Mouse (Mus musculus) lung, postnatal 0 days (tissue): ENCODE results near the gene Bves. TPM values are rescaled to one million over a fixed set of nuclear protein-coding genes. Genes with fewer than 3 reads are reported as not detected.
A peak's percentile ranks its signal among the peaks of the same experiment; 100 is the strongest.
"Not testable (repeated sequence)": the region's sequence is repeated elsewhere in the genome, so short reads cannot be mapped to it uniquely, and the experiment has no call there.

ENCODE experiments used
- ATAC-seq: fragments of 200-750 bp; cut with Nextera tagmentation; 2 replicates; pipeline ENCODE4 v1.8.0; 2017; ENCODE audit warnings: moderate library complexity
- DNase-seq: peaks from one replicate; pipeline ENCODE4 v3.0.0-alpha.2; 2016; ENCODE audit warnings: low spot score
- H3K27ac ChIP-seq: fragments of 300-500 bp; sonication (generic); 2 replicates; pipeline ENCODE4 v1.5.1; 2014; ENCODE audit warnings: antibody characterized with exemption, mild to moderate bottlenecking, low read length, mixed read lengths
- H3K27me3 ChIP-seq: fragments of 300-500 bp; sonication (generic); replicated peaks from 2 replicates; pipeline ENCODE4 v1.6.1; 2014; ENCODE audit warnings: low read length, mixed read lengths; ENCODE audit not compliant: insufficient read depth
- H3K36me3 ChIP-seq: fragments of 300-500 bp; sonication (generic); 2 replicates; pipeline ENCODE4 v1.6.1; 2014; ENCODE audit warnings: low read length, mixed read lengths; ENCODE audit not compliant: insufficient read depth
- H3K4me1 ChIP-seq: fragments of 300-500 bp; sonication (generic); 2 replicates; pipeline ENCODE4 v1.6.1; 2014; ENCODE audit warnings: antibody characterized with exemption, low read depth, low read length, mixed read lengths; ENCODE audit not compliant: insufficient read depth
- H3K4me2 ChIP-seq: fragments of 300-500 bp; sonication (generic); replicated peaks from 2 replicates; pipeline ENCODE4 v1.6.1; 2014; ENCODE audit warnings: low read depth, mild to moderate bottlenecking, low read length, moderate library complexity, mixed read lengths
- H3K4me3 ChIP-seq: fragments of 300-500 bp; sonication (generic); 2 replicates; pipeline ENCODE4 v1.5.1; 2014; ENCODE audit warnings: low read depth, low read length
- H3K9ac ChIP-seq: fragments of 300-500 bp; sonication (generic); replicated peaks from 2 replicates; pipeline ENCODE4 v1.6.1; 2014; ENCODE audit warnings: low read depth, mild to moderate bottlenecking
- H3K9me3 ChIP-seq: fragments of 300-500 bp; sonication (generic); 2 replicates; pipeline ENCODE4 v1.6.1; 2016; ENCODE audit warnings: low read length, mixed read lengths
- CTCF ChIP-seq: IDR thresholded peaks from 2 replicates; pipeline ENCODE4 v1.5.1; 2016; ENCODE audit warnings: antibody characterized with exemption, mild to moderate bottlenecking
- EP300 ChIP-seq: IDR thresholded peaks from 2 replicates; pipeline ENCODE4 v1.6.1; 2016; ENCODE audit warnings: antibody characterized with exemption, mild to moderate bottlenecking, control low read depth
- WGBS: fragments of 180-500 bp; shearing (Covaris S2); extraction: QIAGEN DNeasy Blood & Tissue Kit; methylation state at CpG from one replicate; pipeline ENCODE4 v1.1.7; 2014; 5-methylcytosine and 5-hydroxymethylcytosine counted together
- polyA plus RNA-seq: library from polyadenylated mRNA; unstranded; fragments of >200 nt; fragmentation: Nextera tagmentation; extraction: Ambion mirVana; gene quantifications from 2 replicates; pipeline ENCODE4 v1.2.1, GENCODE M21; 2015

Gene Bves
- 0.47 and 0.67 TPM in 2 replicates for polyA plus RNA-seq

GRCm38 (mm10) chr10:45335434-45336422, at the start of gene Bves:
Gene Bves, plus strand, starts transcription at chr10:45335772.
- 2% methylated on average over 70 of the region's 116 CpGs for WGBS

GRCm38 (mm10) chr10:45288351-45288750, 47.2 kb upstream of the Bves start:
- H3K36me3 ChIP-seq, result no peaks in the 10 kb centered on the region
- H3K27me3 ChIP-seq, result peaks cover 7% of the 10 kb centered on the region; the same call in 1 of the 2 replicates
- TF ChIP-seq CTCF (no peak), EP300 (no peak)
- no peak overlapping the region for H3K9ac ChIP-seq
- no peaks in the 10 kb centered on the region for H3K4me1 ChIP-seq
- 46% methylated on average over 7 of the region's 7 CpGs for WGBS
- H3K4me2 ChIP-seq, result no peak overlapping the region
- DNase-seq (no peak), ATAC-seq (no peak)
- no peaks in the 10 kb centered on the region for H3K9me3 ChIP-seq
- no peak overlapping the region for H3K4me3 ChIP-seq
- no peak overlapping the region for H3K27ac ChIP-seq

More at GRCm38 (mm10) chr10:45335434-45336422, at the start of gene Bves:
- peak within 1 kb of the TSS; percentile 93 for H3K4me2 ChIP-seq
- peaks cover 24% of the 10 kb centered on the region for H3K27me3 ChIP-seq
- DNase-seq, result peak; percentile 8
- H3K4me3 ChIP-seq, result peak within 1 kb of the TSS; percentile 58
- H3K4me1 ChIP-seq, result no peaks in the 10 kb centered on the region
- H3K36me3 ChIP-seq, result no peaks in the 10 kb centered on the region
- H3K9me3 ChIP-seq, result no peaks in the 10 kb centered on the region
- TF ChIP-seq CTCF (no peak), EP300 (no peak)
- H3K27ac ChIP-seq, result no peak within 1 kb of the TSS
- no peak within 1 kb of the TSS for H3K9ac ChIP-seq
- peak; percentile 40; the same call in 1 of the 2 replicates for ATAC-seq

DNA sequence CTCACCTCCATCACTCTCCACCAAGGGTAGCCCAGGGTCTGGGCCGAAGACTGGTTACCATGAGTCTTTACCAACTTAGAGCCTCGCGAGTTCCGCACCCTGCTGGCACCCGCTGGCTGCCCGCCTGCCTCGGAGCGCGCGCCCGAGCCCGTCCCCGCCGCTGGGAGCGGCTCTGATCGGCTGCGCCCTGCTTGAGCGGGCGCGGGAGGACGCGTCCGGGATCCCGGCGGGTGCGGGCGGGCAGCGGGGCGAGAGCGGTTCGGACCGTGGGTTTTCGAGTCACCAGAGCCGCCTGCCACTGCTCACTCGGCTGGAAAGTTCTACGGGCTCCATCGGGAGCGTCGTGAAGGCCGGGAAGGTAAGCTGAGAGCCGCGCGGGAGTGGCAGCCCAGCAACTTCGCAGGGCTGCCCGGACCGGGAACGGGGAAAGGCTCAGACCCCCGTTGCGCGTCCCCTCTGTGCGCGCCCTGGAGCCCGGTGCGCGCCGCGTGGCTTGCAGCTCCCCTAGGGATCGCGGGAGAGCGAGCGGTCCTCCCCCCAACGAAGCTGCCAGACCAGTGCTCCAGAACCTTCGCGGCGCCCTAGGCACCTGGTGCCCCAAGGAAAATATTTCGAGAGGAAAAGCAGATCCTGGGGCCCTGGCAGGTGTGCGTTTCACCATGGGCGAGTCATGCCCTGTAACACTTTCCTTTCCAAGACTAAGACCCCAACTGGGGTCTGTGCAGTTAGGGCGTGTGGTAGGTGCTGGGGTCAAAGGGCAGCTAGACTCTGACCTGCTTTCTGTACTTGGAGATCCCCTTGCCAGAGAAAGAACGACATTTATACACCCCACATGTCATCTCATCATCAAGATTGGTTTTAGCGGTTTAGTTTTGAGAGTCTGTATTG, 46.1 kb upstream of the Bves start:
- peak overlapping the region; percentile 46 for H3K4me3 ChIP-seq
- H3K27me3 ChIP-seq, result peaks cover 7% of the 10 kb centered on the region; the same call in 1 of the 2 replicates
- no peaks in the 10 kb centered on the region for H3K36me3 ChIP-seq
- TF ChIP-seq CTCF (no peak), EP300 (no peak)
- DNase-seq, result peak; percentile 14
- no peaks in the 10 kb centered on the region for H3K4me1 ChIP-seq
- H3K4me2 ChIP-seq, result peak overlapping the region; percentile 81
- no peaks in the 10 kb centered on the region for H3K9me3 ChIP-seq
- 1% methylated on average over 71 of the region's 71 CpGs for WGBS
- H3K9ac ChIP-seq, result no peak overlapping the region
- H3K27ac ChIP-seq, result no peak overlapping the region
- peak; percentile 55 for ATAC-seq

DNA sequence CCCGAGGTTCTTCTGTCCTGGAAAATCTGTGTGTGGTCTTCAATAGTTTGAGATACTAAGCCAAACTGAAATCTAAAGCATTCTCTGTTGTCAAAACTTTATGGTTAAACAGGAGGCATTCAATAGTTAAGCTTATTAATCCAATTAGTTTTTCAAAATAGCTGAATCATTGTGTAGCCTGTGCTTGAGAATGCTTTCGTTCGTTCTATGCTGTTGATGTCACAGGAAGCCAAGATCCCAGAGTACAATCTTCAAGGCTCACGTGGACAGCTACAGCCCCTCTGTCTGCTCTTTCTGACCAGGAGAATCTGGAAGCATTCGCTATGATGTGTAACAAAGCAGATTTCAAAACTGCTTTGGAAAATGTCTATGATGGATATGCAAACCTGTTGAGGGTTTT, 45.0 kb upstream of the Bves start:
- Histone ChIP-seq H3K4me2 (no peak overlapping the region), H3K4me1 (no peaks in the 10 kb centered on the region), H3K4me3 (no peak overlapping the region), H3K27me3 (peaks cover 7% of the 10 kb centered on the region; the same call in 1 of the 2 replicates), H3K9ac (no peak overlapping the region), H3K36me3 (no peaks in the 10 kb centered on the region), H3K9me3 (no peaks in the 10 kb centered on the region), H3K27ac (no peak overlapping the region)
- DNase-seq (no peak), ATAC-seq (no peak)
- WGBS, result 59% methylated on average over 5 of the region's 5 CpGs
- no peak for TF ChIP-seq CTCF
- no peak for TF ChIP-seq EP300

GRCm38 (mm10) chr10:45292159-45292558, 43.4 kb upstream of the Bves start:
- not testable (repeated sequence) for H3K4me1 ChIP-seq, H3K27me3 ChIP-seq, H3K9me3 ChIP-seq, H3K9ac ChIP-seq, H3K4me3 ChIP-seq, H3K4me2 ChIP-seq, H3K36me3 ChIP-seq, H3K27ac ChIP-seq
- peak; percentile 64 for ATAC-seq
- WGBS, result 15% methylated on average over 4 of the region's 4 CpGs
- peak; percentile 18 for DNase-seq

GRCm38 (mm10) chr10:45295093-45295492, 40.5 kb upstream of the Bves start:
- Histone ChIP-seq H3K4me1 (no peaks in the 10 kb centered on the region), H3K36me3 (no peaks in the 10 kb centered on the region), H3K27ac (no peak overlapping the region), H3K4me2 (no peak overlapping the region), H3K9ac (no peak overlapping the region), H3K27me3 (no peaks in the 10 kb centered on the region), H3K9me3 (no peaks in the 10 kb centered on the region), H3K4me3 (no peak overlapping the region)
- TF ChIP-seq EP300, result no peak
- no peak for TF ChIP-seq CTCF
- DNase-seq (no peak), ATAC-seq (no peak)
- WGBS, result 65% methylated on average over 5 of the region's 5 CpGs
